Mouse (Mus musculus) midbrain, embryonic 12.5 days (tissue): ENCODE data around the gene Dusp2. TPM values are rescaled to one million over a fixed set of nuclear protein-coding genes. Genes with fewer than 3 reads are reported as not detected.

ENCODE experiments used
- polyA plus RNA-seq: library from polyadenylated mRNA; unstranded; fragments of >200 nt; fragmentation: Nextera tagmentation; extraction: Ambion mirVana; gene quantifications from 2 replicates; pipeline ENCODE4 v1.2.1, GENCODE M21; 2016

The Dusp2 gene
- polyA plus RNA-seq, 1 experiment from 2014 or later, result 7.1 TPM

Other genes starting within 250 kb of the Dusp2 start
- gene Ncaph, start 202.2 kb upstream of the Dusp2 start, polyA plus RNA-seq, result 78.7 and 81.8 TPM in 2 replicates
- gene Itpripl1, start 192.7 kb upstream of the Dusp2 start, polyA plus RNA-seq, result 11.3 and 11.8 TPM in 2 replicates
- gene 1810024B03Rik, start 127.9 kb upstream of the Dusp2 start, polyA plus RNA-seq, result 2.6 TPM in 2 replicates
- 94.6 and 99.6 TPM in 2 replicates for gene Snrnp200, start 127.8 kb upstream of the Dusp2 start, polyA plus RNA-seq
- gene Ciao1, start 88.3 kb upstream of the Dusp2 start, polyA plus RNA-seq, result 53.7 and 59.2 TPM in 2 replicates
- gene Tmem127, start 88.3 kb upstream of the Dusp2 start, polyA plus RNA-seq, result 36.4 and 39.3 TPM in 2 replicates
- gene Stard7, start 65.9 kb upstream of the Dusp2 start, polyA plus RNA-seq, result 89.2 and 100.0 TPM in 2 replicates
- not detected in 2 replicates for gene Astl, start 2.5 kb downstream of the Dusp2 start, polyA plus RNA-seq
- 1.7 and 2.1 TPM in 2 replicates for gene Adra2b, start 27.0 kb downstream of the Dusp2 start, polyA plus RNA-seq
- gene Gpat2, start 89.0 kb downstream of the Dusp2 start, polyA plus RNA-seq, result 0.20 TPM in 1 of 2 replicates, not detected in the other
- gene Fahd2a, start 108.4 kb downstream of the Dusp2 start, polyA plus RNA-seq, result 25.0 and 29.6 TPM in 2 replicates
- gene Kcnip3, start 185.9 kb downstream of the Dusp2 start, polyA plus RNA-seq, result 3.5 and 3.7 TPM in 2 replicates
- 0.31 and 0.62 TPM in 2 replicates for gene Prom2, start 205.3 kb downstream of the Dusp2 start, polyA plus RNA-seq